Mouse (Mus musculus): ENCODE results near the gene Gsta3. TPM values are rescaled to one million over a fixed set of nuclear protein-coding genes. Genes with fewer than 3 reads are reported as not detected.
"Not testable (repeated sequence)": the region's sequence is repeated elsewhere in the genome, so short reads cannot be mapped to it uniquely, and the experiment has no call there.

Gsta3 gene
- polyA plus RNA-seq, 2 experiments, result 1.6 to 1.8 TPM

DNA sequence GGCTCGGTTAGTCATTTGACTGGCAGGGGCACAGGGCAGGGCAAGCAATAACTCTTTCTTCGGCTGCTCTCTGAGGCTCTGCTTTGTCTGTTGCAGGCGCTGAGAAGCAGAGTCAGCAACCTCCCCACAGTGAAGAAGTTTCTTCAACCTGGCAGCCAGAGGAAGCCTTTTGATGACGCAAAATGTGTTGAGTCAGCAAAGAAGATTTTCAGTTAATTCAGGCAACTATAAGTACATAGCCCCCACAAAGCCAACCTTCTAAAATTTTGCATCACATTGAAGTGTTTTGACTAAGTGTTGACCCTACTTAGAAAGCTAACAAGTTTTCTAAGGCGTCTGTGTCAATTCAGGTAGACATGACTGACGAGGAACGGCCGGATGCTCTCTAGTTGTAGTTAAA, 24.4 kb downstream of the Gsta3 start:
- H3K9ac ChIP-seq (ENCODE audit: low read depth, low read length, severe bottlenecking), result no peak overlapping the region
- WGBS, result 77% methylated on average over 8 of the region's 8 CpGs
- no peaks in the 10 kb centered on the region for H3K27me3 ChIP-seq (ENCODE audit: control insufficient read depth, insufficient read depth, low read length)
- H3K4me2 ChIP-seq (replicated peaks; ENCODE audit: low read depth, low read length, severe bottlenecking), result no peak overlapping the region
- no peak for ATAC-seq (ENCODE audit: low FRiP score, low read depth)
- DNase-seq (ENCODE audit: low spot score), result no peak
- H3K9me3 ChIP-seq (ENCODE audit: control insufficient read depth, low read length), result no peaks in the 10 kb centered on the region
- H3K4me1 ChIP-seq (ENCODE audit: control insufficient read depth, insufficient read depth, low read length), result no peaks in the 10 kb centered on the region
- no peaks in the 10 kb centered on the region for H3K36me3 ChIP-seq (ENCODE audit: control insufficient read depth, insufficient read depth, low read length)
- no peak overlapping the region for H3K4me3 ChIP-seq (replicated peaks; ENCODE audit: low read length)
- TF ChIP-seq POLR2A (IDR thresholded peaks at IDR 0.05; ENCODE audit: borderline replicate concordance, extremely low read depth, insufficient read depth, insufficient read length), result no peak
- no peak overlapping the region for H3K27ac ChIP-seq (replicated peaks; ENCODE audit: low read depth, low read length)

GRCm38 (mm10) chr1:21266766-21267165, 26.4 kb downstream of the Gsta3 start:
- H3K4me1 ChIP-seq (ENCODE audit: control insufficient read depth, insufficient read depth, low read length), result no peaks in the 10 kb centered on the region

GRCm38 (mm10) chr1:21267466-21267865, 27.1 kb downstream of the Gsta3 start:
- not testable (repeated sequence) for H3K36me3 ChIP-seq (ENCODE audit: control insufficient read depth, insufficient read depth, low read length); ATAC-seq (ENCODE audit: low FRiP score, low read depth); H3K9me3 ChIP-seq (ENCODE audit: control insufficient read depth, low read length); H3K27ac ChIP-seq (replicated peaks; ENCODE audit: low read depth, low read length); H3K9ac ChIP-seq (ENCODE audit: low read depth, low read length, severe bottlenecking); H3K4me1 ChIP-seq (ENCODE audit: control insufficient read depth, insufficient read depth, low read length); H3K27me3 ChIP-seq (ENCODE audit: control insufficient read depth, insufficient read depth, low read length); H3K4me3 ChIP-seq (replicated peaks; ENCODE audit: low read length); H3K4me2 ChIP-seq (replicated peaks; ENCODE audit: low read depth, low read length, severe bottlenecking); DNase-seq (ENCODE audit: low spot score)
- WGBS, result 86% methylated on average over 5 of the region's 7 CpGs

More at GRCm38 (mm10) chr1:21266766-21267165, 26.4 kb downstream of the Gsta3 start:
- no peaks in the 10 kb centered on the region for H3K36me3 ChIP-seq (ENCODE audit: control insufficient read depth, insufficient read depth, low read length)
- H3K27me3 ChIP-seq (ENCODE audit: control insufficient read depth, insufficient read depth, low read length), result no peaks in the 10 kb centered on the region
- no peak for ATAC-seq (ENCODE audit: low FRiP score, low read depth)
- DNase-seq (ENCODE audit: low spot score), result no peak
- no peak overlapping the region for H3K4me3 ChIP-seq (replicated peaks; ENCODE audit: low read length)
- no peaks in the 10 kb centered on the region for H3K9me3 ChIP-seq (ENCODE audit: control insufficient read depth, low read length)
- H3K4me2 ChIP-seq (replicated peaks; ENCODE audit: low read depth, low read length, severe bottlenecking), result no peak overlapping the region
- H3K9ac ChIP-seq (ENCODE audit: low read depth, low read length, severe bottlenecking), result no peak overlapping the region
- no peak for TF ChIP-seq POLR2A (IDR thresholded peaks at IDR 0.05; ENCODE audit: borderline replicate concordance, extremely low read depth, insufficient read depth, insufficient read length)
- 65% methylated on average over 1 of the region's 1 CpGs for WGBS
- no peak overlapping the region for H3K27ac ChIP-seq (replicated peaks; ENCODE audit: low read depth, low read length)

GRCm38 (mm10) chr1:21271343-21272055, 31.1 kb downstream of the Gsta3 start:
- TF ChIP-seq POLR2A (IDR thresholded peaks at IDR 0.05; ENCODE audit: borderline replicate concordance, extremely low read depth, insufficient read depth, insufficient read length), result no peak
- no peak overlapping the region for H3K27ac ChIP-seq (replicated peaks; ENCODE audit: low read depth, low read length)
- no peaks in the 10 kb centered on the region for H3K27me3 ChIP-seq (ENCODE audit: control insufficient read depth, insufficient read depth, low read length)
- DNase-seq (ENCODE audit: low spot score) (peak; percentile 63), ATAC-seq (ENCODE audit: low FRiP score, low read depth) (peak; percentile 48; the same call in 1 of the 2 replicates)
- no peaks in the 10 kb centered on the region for H3K9me3 ChIP-seq (ENCODE audit: control insufficient read depth, low read length)
- no peaks in the 10 kb centered on the region for H3K36me3 ChIP-seq (ENCODE audit: control insufficient read depth, insufficient read depth, low read length)
- H3K4me3 ChIP-seq (replicated peaks; ENCODE audit: low read length), result peak overlapping the region; percentile 26
- peak overlapping the region; percentile 57 for H3K4me2 ChIP-seq (replicated peaks; ENCODE audit: low read depth, low read length, severe bottlenecking)
- H3K9ac ChIP-seq (ENCODE audit: low read depth, low read length, severe bottlenecking), result peak overlapping the region; percentile 37; the same call in 1 of the 2 replicates
- no peaks in the 10 kb centered on the region for H3K4me1 ChIP-seq (ENCODE audit: control insufficient read depth, insufficient read depth, low read length)
- 26% methylated on average over 18 of the region's 18 CpGs for WGBS

DNA sequence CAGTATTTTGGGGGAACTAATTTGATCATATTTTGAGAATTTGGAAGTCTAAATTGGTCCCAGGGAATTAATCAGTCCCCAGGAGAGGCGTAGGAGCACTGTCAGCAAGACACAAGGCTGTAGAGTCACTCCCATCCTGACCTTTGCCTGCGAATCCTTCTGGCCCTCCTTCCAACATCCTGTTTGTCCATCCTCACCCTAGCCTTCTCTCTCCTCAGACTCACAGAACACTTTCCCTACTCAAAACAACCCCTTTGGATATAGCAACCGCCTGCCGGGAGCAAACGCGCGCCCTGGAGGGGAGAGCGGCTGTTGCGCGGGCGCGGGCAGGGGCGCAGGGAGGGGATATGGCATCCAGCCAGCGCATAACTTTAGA, 31.7 kb downstream of the Gsta3 start:
- H3K4me1 ChIP-seq (ENCODE audit: control insufficient read depth, insufficient read depth, low read length), result no peaks in the 10 kb centered on the region
- H3K9ac ChIP-seq (ENCODE audit: low read depth, low read length, severe bottlenecking), result peak overlapping the region; percentile 37
- peak overlapping the region; percentile 26 for H3K4me3 ChIP-seq (replicated peaks; ENCODE audit: low read length)
- ATAC-seq (ENCODE audit: low FRiP score, low read depth), result no peak; the same call in 1 of the 2 replicates
- 21% methylated on average over 14 of the region's 14 CpGs for WGBS
- peak overlapping the region; percentile 57 for H3K4me2 ChIP-seq (replicated peaks; ENCODE audit: low read depth, low read length, severe bottlenecking)
- H3K27ac ChIP-seq (replicated peaks; ENCODE audit: low read depth, low read length), result no peak overlapping the region
- no peak for TF ChIP-seq POLR2A (IDR thresholded peaks at IDR 0.05; ENCODE audit: borderline replicate concordance, extremely low read depth, insufficient read depth, insufficient read length)
- no peaks in the 10 kb centered on the region for H3K27me3 ChIP-seq (ENCODE audit: control insufficient read depth, insufficient read depth, low read length)
- no peaks in the 10 kb centered on the region for H3K9me3 ChIP-seq (ENCODE audit: control insufficient read depth, low read length)
- no peaks in the 10 kb centered on the region for H3K36me3 ChIP-seq (ENCODE audit: control insufficient read depth, insufficient read depth, low read length)
- peak; percentile 14 for DNase-seq (ENCODE audit: low spot score)
